Mouse (Mus musculus) spleen, embryonic (tissue): Measurements from ENCODE around the gene Stn1.

Source experiments
- CTCF ChIA-PET: fragments of 350-600 bp; sonication (Branson Sonifier 250); formaldehyde crosslinking; loops from one replicate; lab custom pipeline; 2022; lab: Charles Lee

The Stn1 gene

GRCm38 (mm10) chr19:47545055-47545454 is 7.7 kb upstream of the Stn1 start:
- CTCF ChIA-PET = interaction anchor here (0.7 kb wide), 2 partner anchors 286 to 1556 kb away, joined by 3 to 8 read pairs; no protein-coding TSS in a partner anchor

GRCm38 (mm10) chr19:47542441-47542840 is 5.1 kb upstream of the Stn1 start:
- CTCF ChIA-PET = interaction anchor here (0.6 kb wide), 1 partner anchor 201 kb away, joined by 6 read pairs; no protein-coding TSS in a partner anchor

GRCm38 (mm10) chr19:47538801-47539200 is 1.5 kb upstream of the Stn1 start:
- CTCF ChIA-PET = interaction anchor here (0.6 to 0.7 kb wide), 2 partner anchors 27 to 51 kb away, joined by 3 to 6 read pairs; no protein-coding TSS in a partner anchor

GRCm38 (mm10) chr19:47537879-47538278 is 572 bp upstream of the Stn1 start:
- CTCF ChIA-PET = interaction anchor here (0.6 kb wide), 1 partner anchor 301 kb away, joined by 3 read pairs; no protein-coding TSS in a partner anchor

- CTCF ChIA-PET = interaction anchor here (0.6 to 0.7 kb wide), 2 partner anchors 29 to 195 kb away, joined by 3 to 4 read pairs; partner anchors contain the start of gene Sfr1
Observed at GRCm38 (mm10) chr19:47536521-47537299, 597 bp downstream of the Stn1 start.

DNA sequence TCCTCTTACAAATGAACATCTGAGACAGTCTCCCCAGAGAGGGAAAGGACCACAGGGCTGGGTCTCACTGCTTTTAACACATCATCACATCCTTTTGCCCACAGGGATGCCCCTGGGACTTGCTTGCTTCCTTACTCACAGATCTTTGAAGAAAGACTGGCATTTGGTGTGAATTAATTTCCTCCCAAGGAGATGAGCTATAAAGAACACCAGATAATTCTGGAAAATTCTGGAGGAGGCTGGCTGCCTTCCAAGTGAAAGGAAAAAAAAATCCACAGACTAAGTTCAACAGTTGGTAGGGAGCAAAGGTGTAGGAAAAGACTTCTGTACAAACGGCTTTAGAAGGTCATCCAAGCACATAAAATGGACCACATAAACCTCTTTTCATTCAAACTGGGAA is 3.2 kb downstream of the Stn1 start:
- CTCF ChIA-PET = interaction anchor here (0.6 kb wide), 1 partner anchor 92 kb away, joined by 12 read pairs; no protein-coding TSS in a partner anchor

DNA sequence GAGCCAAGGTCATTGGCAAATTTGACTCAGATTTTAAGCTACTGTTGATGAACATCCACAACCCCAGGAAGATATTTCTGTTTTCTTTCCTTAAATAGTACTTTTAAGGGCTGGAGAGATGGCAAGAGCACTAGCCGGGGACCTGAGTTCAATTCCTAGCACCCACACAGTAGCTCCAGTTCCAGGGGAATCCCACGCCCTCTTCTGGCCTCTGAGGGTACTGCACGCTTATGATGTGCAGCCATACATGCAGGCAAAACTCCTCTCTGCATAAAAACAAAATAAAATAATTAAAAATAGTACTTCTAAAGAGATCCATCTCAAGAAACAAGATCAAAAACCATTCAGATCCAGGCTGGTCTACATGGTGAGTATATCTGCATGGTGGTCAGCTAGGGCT is 4.9 kb downstream of the Stn1 start:
- CTCF ChIA-PET = interaction anchor here (0.7 kb wide), 1 partner anchor 203 kb away, joined by 3 read pairs; no protein-coding TSS in a partner anchor

GRCm38 (mm10) chr19:47531309-47531708 is 6.0 kb downstream of the Stn1 start:
- CTCF ChIA-PET = no interaction called here

DNA sequence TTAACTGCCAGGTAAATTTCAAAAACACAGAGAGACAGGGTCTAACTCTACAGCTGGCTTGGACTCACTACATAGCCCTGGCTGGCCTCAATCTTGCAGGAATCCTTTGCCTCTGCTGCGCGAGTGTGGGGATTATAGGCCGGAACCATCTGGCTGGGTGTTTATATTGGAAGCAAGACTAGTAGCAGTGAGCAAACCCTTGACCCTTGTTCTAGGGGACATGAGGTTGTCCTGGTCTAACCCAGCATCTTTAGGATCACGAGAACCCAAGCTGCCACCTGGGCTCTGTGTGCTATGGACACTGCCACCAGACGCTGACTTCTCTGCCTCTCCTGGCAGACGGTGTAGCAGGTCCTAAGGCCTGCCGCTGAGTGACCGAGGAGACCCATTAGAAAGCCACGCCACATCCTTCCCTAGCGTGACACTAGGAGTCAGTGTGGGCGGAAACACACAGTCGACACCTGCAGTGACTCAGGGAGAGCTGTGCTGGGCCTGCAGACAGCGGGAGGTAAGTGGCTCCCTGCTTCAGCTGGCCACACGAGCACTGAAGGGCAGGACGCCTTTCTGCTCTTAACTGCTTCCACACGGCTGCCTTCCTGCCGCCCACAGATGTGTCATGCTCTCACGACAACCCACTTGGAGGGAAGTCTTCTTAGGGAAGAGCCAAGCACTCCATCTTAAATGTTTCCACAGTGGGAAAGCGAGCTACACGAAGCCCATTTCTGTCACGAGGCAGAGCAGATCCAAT is 10.9 kb downstream of the Stn1 start:
- CTCF ChIA-PET = no interaction called here

- CTCF ChIA-PET = no interaction called here
Observed at GRCm38 (mm10) chr19:47524905-47525304, 12.4 kb downstream of the Stn1 start.

- CTCF ChIA-PET = no interaction called here
Observed at GRCm38 (mm10) chr19:47521403-47521802, 15.9 kb downstream of the Stn1 start.

GRCm38 (mm10) chr19:47519163-47519893 is 18.0 kb downstream of the Stn1 start:
- CTCF ChIA-PET = no interaction called here

GRCm38 (mm10) chr19:47518475-47519162 is 18.7 kb downstream of the Stn1 start:
- CTCF ChIA-PET = no interaction called here

DNA sequence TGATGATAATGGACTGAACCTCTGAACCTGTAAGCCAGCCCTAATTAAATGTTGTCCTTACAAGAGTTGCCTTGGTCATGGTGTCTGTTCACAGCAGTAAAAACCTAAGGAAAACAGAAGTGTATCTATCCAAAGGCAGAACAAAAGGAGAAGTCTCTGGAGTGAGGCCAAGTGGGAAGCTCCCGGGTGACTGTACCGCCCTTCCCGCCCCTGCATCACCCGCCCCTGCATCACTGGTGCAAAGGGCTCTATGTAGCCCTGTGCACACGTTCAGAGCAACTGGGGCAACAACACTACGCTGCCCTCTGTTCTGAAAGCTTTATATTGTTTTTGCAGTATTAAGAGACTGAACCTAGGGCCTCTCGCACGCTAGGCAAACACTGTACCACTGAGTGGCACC is 19.7 kb downstream of the Stn1 start:
- CTCF ChIA-PET = no interaction called here

DNA sequence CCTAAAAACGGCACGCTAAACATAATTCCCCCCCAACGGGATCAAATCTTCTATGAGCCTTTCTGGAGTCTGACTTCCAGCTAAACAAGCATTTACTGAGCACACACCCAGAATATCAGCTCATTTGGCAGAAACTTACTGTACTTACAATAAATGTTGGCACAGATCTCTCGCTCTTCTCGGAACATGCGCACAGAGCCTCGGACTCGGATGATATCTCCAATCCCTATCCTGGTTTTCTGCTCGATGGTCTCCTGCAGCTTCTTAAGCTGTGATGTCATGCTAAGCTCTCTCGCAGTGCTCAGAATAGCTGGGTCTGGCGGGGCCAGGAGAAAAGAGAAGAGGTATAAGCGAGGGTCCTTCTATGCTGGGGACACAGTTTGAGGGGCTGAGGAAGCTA is 20.4 kb downstream of the Stn1 start:
- CTCF ChIA-PET = no interaction called here

DNA sequence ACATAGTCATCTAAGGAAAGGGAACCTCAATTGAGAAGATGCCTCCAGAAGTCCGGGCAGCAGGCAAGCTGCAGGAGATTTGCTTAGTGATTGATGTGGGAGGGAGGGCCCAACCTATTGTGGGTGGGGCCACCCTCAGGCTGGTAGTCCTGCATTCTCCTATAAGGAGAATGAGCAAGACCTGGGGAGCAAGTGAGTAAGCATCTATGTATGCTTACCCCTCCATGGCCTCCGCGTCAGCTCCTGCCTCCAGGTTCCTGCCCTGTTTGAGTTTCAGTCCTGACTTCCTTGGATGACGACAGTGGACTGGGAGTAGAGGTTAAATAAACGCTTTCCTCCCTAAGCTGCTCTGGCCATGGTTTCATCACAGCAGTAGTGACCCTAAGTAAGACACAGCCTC is 22.2 kb downstream of the Stn1 start:
- CTCF ChIA-PET = interaction anchor here (1.0 kb wide), 1 partner anchor 10 kb away, joined by 4 read pairs; no protein-coding TSS in a partner anchor

- CTCF ChIA-PET = no interaction called here
Observed at GRCm38 (mm10) chr19:47513618-47513897, 23.7 kb downstream of the Stn1 start.

- CTCF ChIA-PET = no interaction called here
Observed at GRCm38 (mm10) chr19:47512794-47513617, 24.3 kb downstream of the Stn1 start.

DNA sequence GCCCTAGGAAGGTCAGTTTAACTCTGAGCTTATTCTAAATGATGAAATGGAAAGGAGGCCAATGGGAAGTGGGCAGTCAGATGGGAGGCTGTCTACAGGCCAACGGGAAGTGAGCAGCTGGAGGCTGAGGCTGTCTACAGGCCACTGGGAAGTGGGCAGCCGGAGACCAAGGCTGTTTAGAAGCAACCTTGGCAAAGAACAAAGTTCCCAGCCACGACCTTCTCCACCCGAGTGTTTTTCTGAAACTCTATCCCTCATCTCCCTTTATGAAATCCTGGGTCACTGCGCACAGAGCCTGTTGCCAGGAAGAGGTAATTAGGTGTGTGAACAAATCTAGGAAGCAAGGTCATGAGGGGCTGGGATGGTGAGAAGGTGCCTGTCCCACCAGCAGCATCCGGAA is 25.3 kb downstream of the Stn1 start:
- CTCF ChIA-PET = interaction anchor here (0.9 kb wide), 1 partner anchor 308 kb away, joined by 3 read pairs; no protein-coding TSS in a partner anchor

- CTCF ChIA-PET = interaction anchor here (0.9 kb wide), 1 partner anchor 309 kb away, joined by 3 read pairs; no protein-coding TSS in a partner anchor
Observed at GRCm38 (mm10) chr19:47511294-47511675, 26.0 kb downstream of the Stn1 start.
